Mouse (Mus musculus): Measurements from ENCODE around the gene Ylpm1.

The Ylpm1 gene

DNA sequence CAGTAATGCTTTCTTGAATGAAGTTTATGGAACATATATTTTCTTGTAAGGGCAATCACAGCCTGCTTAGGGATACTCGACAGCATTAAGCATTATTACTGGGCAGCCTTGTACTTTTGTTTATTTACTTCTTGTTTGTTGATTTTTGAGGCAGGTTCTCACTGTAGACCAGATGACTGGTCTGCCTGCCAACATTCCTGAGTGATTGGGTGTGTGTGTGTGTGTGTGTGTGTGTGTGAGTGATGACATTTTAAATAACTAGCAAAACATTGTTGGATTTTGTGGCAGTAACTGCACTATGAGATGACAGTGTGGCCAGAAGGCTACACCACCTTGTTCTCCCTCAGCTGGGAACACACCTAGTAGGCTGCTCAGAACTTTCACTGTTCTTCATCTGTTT is 13.7 kb downstream of the Ylpm1 start:
- DNase-seq (ENCODE audit: low spot score): no peak

- no peak for DNase-seq (ENCODE audit: low spot score)
Observed at GRCm38 (mm10) chr12:85010541-85010940, 14.4 kb downstream of the Ylpm1 start.

DNA sequence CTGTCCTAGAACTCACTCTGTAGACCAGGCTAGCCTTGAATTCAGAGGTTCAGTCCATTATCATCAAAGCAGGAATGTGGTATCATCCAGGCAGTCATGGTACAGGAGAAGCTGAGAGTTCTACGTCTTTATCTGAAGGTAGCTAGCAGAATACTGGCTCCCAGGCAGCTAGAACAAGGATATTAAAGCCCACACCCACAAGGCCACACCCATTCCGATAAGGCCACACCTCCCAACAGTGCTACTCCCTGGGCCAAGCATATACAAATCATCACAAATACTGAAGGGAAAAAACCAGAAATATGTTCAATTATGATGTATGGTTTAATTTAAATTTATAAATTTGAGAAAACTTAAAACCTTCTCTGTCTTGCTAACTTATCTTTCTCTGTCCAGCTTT is 16.1 kb downstream of the Ylpm1 start:
- no peak for DNase-seq (ENCODE audit: low spot score)

- DNase-seq (ENCODE audit: low spot score): no peak
Observed at GRCm38 (mm10) chr12:85022071-85022470, 25.9 kb downstream of the Ylpm1 start.

GRCm38 (mm10) chr12:85032710-85033109 is 36.6 kb downstream of the Ylpm1 start:
- no peak for DNase-seq (ENCODE audit: low spot score)

- DNase-seq (ENCODE audit: low spot score): no peak
Observed at GRCm38 (mm10) chr12:85051218-85051617, 55.1 kb downstream of the Ylpm1 start.

GRCm38 (mm10) chr12:85071043-85071442 is 74.9 kb downstream of the Ylpm1 start:
- DNase-seq (ENCODE audit: low spot score): no peak

DNA sequence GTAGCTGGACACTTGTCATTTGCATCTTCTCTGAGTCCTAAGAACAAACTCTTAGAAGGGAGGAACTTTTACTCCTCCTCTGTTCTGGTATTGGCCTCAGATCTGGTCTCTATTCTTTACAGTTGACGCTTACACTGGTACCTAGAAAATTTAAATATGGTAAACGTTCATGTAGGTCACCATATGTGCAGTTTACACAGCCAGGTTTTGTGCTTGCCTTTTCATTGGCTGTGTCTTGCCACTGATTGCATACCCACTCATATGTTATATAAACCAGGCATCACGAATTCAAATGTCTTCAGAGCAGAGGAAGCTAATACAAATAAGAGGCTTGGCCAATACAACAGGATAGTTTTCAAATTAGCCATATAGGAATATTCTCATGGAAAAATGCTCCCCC is 81.0 kb downstream of the Ylpm1 start:
- no peak for DNase-seq (ENCODE audit: low spot score)

DNA sequence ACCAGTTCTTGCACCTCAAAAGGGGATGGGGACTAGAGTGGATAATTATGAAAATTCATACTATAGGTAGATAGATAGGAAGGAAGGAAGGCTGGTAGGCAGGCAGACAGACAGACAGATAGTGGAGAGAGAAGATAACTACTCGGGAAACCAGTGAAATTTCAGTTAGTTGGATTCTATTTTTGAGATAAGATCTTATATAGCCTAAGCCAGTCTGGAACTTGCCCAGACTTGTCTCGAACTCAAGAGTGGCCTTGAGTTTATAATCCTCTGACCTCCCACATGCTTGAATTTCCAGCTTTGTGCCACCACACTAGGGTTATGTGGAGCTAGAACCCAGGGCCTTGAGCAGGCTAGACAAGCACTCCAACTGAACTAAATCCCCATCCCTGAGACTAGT is 88.1 kb downstream of the Ylpm1 start:
- DNase-seq (ENCODE audit: low spot score): no peak

DNA sequence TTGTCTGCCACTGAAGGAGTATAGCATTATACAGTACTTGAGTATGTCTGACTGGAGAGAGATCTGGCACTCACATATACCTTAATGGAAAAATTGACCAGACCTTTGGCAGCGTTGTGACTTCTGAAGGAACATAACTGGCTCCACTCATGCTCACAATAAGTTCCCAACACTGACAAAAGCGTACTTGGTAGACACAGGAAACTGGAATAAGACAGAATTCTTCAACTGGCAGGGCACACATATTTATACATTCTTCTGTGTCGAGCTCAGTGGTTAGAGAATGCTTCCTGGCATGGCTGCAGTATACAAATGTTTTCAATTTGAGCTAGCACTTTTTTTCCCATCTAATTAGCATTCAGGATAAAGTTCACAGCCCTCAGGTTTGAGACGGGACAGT is 88.8 kb downstream of the Ylpm1 start:
- no peak for DNase-seq (ENCODE audit: low spot score)

DNA sequence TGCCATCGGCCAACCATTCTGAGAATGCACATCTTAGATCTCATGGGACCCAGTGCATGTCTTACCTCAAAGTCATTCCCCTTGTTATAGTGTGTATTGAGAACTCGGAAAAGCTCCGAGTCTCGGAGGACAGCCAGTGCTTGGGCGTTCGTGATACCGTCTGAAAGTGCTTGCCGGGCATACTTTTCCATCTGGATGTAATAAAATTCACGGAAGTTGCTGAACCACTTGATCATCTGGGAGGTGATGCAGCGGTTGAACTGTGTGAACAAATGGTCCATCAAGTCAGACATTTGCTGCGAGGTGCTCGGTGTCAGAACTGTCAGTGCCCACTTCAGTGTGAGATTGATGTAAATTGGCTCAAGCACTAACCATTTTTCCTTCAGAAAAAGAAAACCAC is 91.7 kb downstream of the Ylpm1 start:
- DNase-seq (ENCODE audit: low spot score): no peak

GRCm38 (mm10) chr12:85091190-85091589 is 95.1 kb downstream of the Ylpm1 start:
- DNase-seq (ENCODE audit: low spot score): no peak

- DNase-seq (ENCODE audit: low spot score): peak; percentile 70
Observed at GRCm38 (mm10) chr12:85092214-85092613, 96.1 kb downstream of the Ylpm1 start.

DNA sequence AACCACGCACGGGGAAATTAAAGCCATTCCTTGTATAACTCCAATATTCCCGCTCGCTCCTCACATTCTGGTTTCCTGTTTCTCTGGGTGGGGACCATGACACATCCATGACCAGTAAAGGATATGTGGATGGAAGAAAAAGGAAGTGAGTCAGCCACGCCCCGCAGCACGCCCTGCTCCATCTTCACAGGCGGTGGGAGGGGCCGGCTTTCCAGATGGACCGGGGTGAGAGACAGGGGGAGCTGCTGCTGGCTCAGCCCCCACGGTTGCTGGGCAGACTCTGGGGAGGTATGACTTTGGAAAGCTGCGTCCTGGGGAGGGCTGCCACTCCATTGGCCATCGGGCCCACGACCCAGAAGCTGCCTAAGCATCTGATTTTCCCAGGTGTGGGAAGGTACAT is 97.9 kb downstream of the Ylpm1 start:
- peak; percentile 45 for DNase-seq (ENCODE audit: low spot score)

- DNase-seq (ENCODE audit: low spot score): no peak
Observed at GRCm38 (mm10) chr12:85094706-85095105, 98.6 kb downstream of the Ylpm1 start.

DNA sequence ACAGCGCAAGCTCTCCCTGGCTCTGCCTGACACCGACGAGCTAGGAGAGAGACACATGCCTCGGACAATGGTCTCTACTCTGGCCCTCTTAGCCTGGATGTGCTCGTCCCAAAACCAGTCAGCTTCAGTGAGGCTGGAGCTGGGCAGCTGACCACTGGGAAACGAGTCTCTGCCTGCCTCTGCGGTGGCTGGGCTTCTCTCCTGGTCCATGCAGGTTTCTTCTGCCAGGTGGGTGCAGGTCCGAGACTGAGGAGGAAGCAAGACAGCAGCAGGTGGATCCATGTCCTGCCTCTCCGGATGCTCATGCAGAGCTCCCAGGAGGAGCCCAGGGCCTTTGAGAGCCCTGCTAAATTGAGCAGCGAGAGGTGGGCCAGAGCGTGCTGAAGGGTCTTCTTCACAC is 99.0 kb downstream of the Ylpm1 start:
- no peak for DNase-seq (ENCODE audit: low spot score)

- no peak for DNase-seq (ENCODE audit: low spot score)
Observed at GRCm38 (mm10) chr12:85095859-85096258, 99.7 kb downstream of the Ylpm1 start.

GRCm38 (mm10) chr12:85101001-85101400 is 104.9 kb downstream of the Ylpm1 start:
- no peak for DNase-seq (ENCODE audit: low spot score)

GRCm38 (mm10) chr12:85101521-85102106 is 105.5 kb downstream of the Ylpm1 start:
- no peak for DNase-seq (ENCODE audit: low spot score)

DNA sequence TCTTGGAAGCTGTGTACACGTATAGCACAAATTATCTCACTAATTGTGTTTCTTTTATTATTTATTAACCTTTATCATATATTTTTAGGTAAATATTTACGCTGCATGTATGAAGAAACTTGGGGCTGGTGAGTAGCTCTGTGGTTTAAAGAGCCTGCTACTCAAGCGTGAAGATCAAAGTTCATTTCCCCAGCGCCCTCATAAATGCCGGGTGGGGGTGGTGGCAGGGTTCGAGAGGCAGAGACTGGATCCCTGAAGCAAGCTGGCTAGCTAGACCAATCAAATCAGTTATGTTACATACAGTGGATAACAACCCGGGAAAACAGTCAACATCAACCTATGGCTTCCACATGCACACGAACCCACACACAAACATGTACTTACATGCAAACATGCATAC is 107.0 kb downstream of the Ylpm1 start:
- no peak for DNase-seq (ENCODE audit: low spot score)

DNA sequence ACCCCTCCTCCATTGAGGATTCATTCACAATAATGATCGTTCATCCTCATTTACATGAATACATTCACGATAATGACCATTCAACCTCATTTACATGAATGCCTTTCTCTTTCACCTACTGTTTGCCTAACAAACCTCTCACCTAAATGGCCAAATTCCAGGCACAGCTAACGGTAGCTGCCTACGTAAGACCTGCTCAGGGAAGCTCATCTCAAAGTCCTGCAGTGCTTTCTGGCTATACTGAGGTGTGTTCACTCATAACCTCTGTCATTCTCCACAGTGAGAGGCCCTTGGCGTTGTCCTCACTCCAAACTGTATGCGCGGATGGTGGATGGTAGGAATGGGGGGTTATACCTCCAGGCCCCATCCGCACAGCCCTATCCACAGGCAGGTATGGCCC is 108.7 kb downstream of the Ylpm1 start:
- DNase-seq (ENCODE audit: low spot score): no peak

DNA sequence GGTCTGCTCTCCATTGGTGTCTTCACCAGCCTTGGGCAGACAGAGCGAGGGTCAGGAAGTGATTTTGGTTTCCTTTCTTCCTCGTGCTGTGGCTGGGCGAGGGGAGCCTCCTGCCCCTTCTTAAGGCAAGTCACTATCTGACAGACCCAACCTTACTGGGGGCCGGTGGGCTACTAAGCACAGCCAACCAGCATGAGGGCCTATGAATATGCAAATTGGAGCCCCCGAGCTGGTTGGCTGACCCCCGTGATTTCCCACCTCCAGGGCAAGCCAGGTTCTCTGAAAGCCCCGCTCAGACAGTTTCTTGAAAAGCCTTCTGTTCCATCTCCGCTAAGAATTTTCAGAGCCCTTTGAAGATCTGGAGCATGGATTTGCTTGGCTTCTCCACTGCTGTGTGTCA is 110.2 kb downstream of the Ylpm1 start:
- DNase-seq (ENCODE audit: low spot score): no peak

- no peak for DNase-seq (ENCODE audit: low spot score)
Observed at GRCm38 (mm10) chr12:85108643-85109042, 112.5 kb downstream of the Ylpm1 start.

DNA sequence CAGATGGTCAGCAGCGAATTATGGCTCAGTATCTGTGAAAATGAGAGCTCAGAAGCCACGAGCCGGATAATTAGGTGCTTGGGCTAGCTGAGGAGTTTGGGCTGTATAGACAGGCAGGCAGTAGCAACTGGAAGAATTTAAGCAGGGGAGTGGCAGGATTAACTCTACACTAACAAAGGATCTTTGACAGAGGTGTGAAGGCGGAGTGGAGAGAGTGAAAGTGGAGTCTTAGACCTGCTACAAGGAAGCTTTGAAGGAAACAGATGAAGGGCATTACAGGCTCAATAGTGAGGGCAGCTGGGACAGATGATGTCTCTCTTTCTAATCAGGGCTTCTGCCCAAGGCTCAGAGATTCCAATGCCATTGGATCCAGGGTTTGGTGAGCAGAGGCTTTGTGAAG is 113.3 kb downstream of the Ylpm1 start:
- no peak for DNase-seq (ENCODE audit: low spot score)

All from urinary bladder, postnatal 25 days (tissue).